Mouse (Mus musculus): ENCODE results near the gene Myo1d. TPM values are rescaled to one million over a fixed set of nuclear protein-coding genes. Genes with fewer than 3 reads are reported as not detected.

The Myo1d gene
- polyA plus RNA-seq, 1 experiment from 2014 or later, result 2.1 TPM

DNA sequence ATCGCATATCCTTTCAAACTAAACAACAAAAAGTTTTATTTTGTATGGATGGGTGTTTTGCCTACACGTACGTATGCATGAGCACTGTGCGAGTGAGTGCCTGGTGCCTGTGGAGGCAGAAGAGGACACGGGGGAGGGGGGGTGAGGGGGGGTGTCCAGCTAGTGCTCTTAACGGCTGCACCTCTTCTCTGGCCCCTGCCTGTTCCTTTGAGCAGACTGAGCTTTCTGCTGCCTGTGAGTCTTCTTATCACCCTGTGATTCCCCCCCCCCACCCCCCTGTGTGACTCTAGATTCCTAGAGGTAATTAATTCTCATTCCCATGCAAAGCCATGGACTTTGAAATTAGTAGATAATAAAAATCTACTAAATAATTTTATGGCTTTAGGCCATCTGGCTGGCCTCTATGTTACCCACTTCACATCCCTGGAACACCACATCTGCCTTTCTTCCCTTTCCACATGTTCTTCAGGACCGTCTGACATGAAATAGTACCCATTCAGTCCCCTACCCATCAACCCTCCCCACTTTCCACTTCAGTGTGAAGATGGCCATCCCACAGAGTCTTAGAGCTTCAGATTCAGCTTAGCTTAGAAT, 9.9 kb upstream of the Myo1d start:
- no peaks in the 10 kb centered on the region for H3K4me1 ChIP-seq (ENCODE audit: control insufficient read depth, insufficient read depth, low read length)
- WGBS, result 66% methylated on average over 7 of the region's 7 CpGs
- no peak for DNase-seq (ENCODE audit: low spot score, missing footprints)

DNA sequence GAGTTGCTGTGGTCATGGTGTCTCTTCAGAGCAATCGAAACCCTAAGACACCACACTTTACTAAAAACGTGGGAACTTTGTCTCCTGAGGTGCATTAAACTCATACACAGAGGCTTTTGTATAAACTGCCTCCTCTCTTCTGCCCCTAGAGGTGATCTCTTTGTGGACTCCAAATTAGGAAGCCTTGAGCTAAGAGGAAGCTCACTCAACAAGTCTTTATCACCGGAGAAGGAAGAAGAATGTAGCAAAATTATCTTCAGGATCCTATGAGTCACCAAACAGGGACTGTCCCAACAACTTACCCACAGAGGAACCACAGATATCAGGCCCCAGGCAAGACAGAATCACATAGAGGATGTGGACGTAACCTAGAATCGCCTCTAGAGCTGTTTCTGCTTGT, 5.8 kb upstream of the Myo1d start:
- ATAC-seq (ENCODE audit: low FRiP score) (no peak), DNase-seq (ENCODE audit: low spot score, missing footprints) (no peak)
- H3K9me3 ChIP-seq (ENCODE audit: control insufficient read depth, low read length), result no peaks in the 10 kb centered on the region
- no peak overlapping the region for H3K9ac ChIP-seq (ENCODE audit: low read length)
- WGBS, result 85% methylated on average over 5 of the region's 5 CpGs
- no peaks in the 10 kb centered on the region for H3K36me3 ChIP-seq (ENCODE audit: control insufficient read depth, insufficient read depth, low read length)
- H3K4me3 ChIP-seq (ENCODE audit: low read depth, low read length), result no peak overlapping the region
- no peaks in the 10 kb centered on the region for H3K4me1 ChIP-seq (ENCODE audit: control insufficient read depth, insufficient read depth, low read length)
- H3K27me3 ChIP-seq (ENCODE audit: control insufficient read depth, insufficient read depth, low read length), result no peaks in the 10 kb centered on the region
- H3K4me2 ChIP-seq, result no peak overlapping the region
- no peak overlapping the region for H3K27ac ChIP-seq (ENCODE audit: low read depth, low read length)

More for the DNA sequence above, 9.9 kb upstream of the Myo1d start:
- Histone ChIP-seq H3K9me3 (ENCODE audit: control insufficient read depth, low read length) (no peaks in the 10 kb centered on the region), H3K36me3 (ENCODE audit: control insufficient read depth, insufficient read depth, low read length) (no peaks in the 10 kb centered on the region), H3K4me2 (no peak overlapping the region), H3K9ac (ENCODE audit: low read length) (no peak overlapping the region), H3K27ac (ENCODE audit: low read depth, low read length) (no peak overlapping the region), H3K4me3 (ENCODE audit: low read depth, low read length) (no peak overlapping the region), H3K27me3 (ENCODE audit: control insufficient read depth, insufficient read depth, low read length) (no peaks in the 10 kb centered on the region)
- ATAC-seq (ENCODE audit: low FRiP score), result no peak

DNA sequence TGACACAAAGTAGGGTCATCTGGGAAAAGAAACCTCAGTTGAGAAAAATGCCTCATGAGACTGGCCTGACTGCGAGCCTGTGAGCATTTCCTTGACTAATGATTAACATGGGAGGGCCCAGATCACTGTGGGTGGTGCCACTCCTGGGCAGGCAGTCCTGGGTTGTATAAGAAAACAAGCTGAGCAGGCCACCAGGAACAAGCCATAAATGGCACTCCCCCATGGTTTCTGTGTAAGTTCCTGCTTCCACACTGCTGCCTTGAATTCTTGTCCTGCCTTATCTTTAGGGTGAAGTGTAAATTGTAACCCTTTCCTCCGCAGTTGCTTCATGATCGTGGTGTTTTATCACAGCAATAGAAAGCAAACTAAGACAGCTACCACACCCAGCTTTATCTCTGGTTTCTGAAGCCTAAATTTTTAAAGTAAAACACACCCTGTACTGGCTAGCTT, 4.5 kb upstream of the Myo1d start:
- H3K36me3 ChIP-seq (ENCODE audit: control insufficient read depth, insufficient read depth, low read length), result no peaks in the 10 kb centered on the region
- WGBS, result 71% methylated on average over 3 of the region's 3 CpGs
- H3K4me2 ChIP-seq, result no peak overlapping the region
- H3K4me1 ChIP-seq (ENCODE audit: control insufficient read depth, insufficient read depth, low read length), result no peaks in the 10 kb centered on the region
- no peaks in the 10 kb centered on the region for H3K9me3 ChIP-seq (ENCODE audit: control insufficient read depth, low read length)
- H3K27me3 ChIP-seq (ENCODE audit: control insufficient read depth, insufficient read depth, low read length), result peaks cover 2% of the 10 kb centered on the region
- H3K27ac ChIP-seq (ENCODE audit: low read depth, low read length), result no peak overlapping the region
- H3K9ac ChIP-seq (ENCODE audit: low read length), result no peak overlapping the region
- no peak overlapping the region for H3K4me3 ChIP-seq (ENCODE audit: low read depth, low read length)
- ATAC-seq (ENCODE audit: low FRiP score) (no peak), DNase-seq (ENCODE audit: low spot score, missing footprints) (no peak)

DNA sequence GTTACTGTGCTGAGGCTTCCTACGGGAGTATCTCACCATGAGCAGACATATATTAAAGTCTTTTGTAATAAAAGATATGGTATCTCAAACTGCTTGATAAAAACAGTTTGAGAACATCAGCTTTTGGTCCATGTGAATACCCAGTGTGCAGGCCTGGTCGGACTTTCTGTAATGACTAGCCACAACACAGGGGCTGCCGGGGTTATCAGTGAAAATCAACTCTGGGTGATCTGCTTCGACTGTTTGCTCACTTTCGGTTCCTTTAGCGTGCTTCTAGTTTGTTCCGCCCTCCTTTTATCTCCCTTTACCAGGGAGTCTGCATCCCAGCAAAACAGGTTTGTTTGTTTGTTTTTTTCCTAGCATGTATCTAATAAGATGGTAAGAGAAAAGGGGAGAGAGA, 3.6 kb upstream of the Myo1d start:
- no peak overlapping the region for H3K4me2 ChIP-seq
- no peak overlapping the region for H3K9ac ChIP-seq (ENCODE audit: low read length)
- no peak overlapping the region for H3K27ac ChIP-seq (ENCODE audit: low read depth, low read length)
- ATAC-seq (ENCODE audit: low FRiP score) (no peak), DNase-seq (ENCODE audit: low spot score, missing footprints) (no peak)
- H3K9me3 ChIP-seq (ENCODE audit: control insufficient read depth, low read length), result no peaks in the 10 kb centered on the region
- H3K4me3 ChIP-seq (ENCODE audit: low read depth, low read length), result no peak overlapping the region
- peaks cover 4% of the 10 kb centered on the region for H3K27me3 ChIP-seq (ENCODE audit: control insufficient read depth, insufficient read depth, low read length)
- no peaks in the 10 kb centered on the region for H3K36me3 ChIP-seq (ENCODE audit: control insufficient read depth, insufficient read depth, low read length)
- H3K4me1 ChIP-seq (ENCODE audit: control insufficient read depth, insufficient read depth, low read length), result no peaks in the 10 kb centered on the region
- 81% methylated on average over 7 of the region's 7 CpGs for WGBS

DNA sequence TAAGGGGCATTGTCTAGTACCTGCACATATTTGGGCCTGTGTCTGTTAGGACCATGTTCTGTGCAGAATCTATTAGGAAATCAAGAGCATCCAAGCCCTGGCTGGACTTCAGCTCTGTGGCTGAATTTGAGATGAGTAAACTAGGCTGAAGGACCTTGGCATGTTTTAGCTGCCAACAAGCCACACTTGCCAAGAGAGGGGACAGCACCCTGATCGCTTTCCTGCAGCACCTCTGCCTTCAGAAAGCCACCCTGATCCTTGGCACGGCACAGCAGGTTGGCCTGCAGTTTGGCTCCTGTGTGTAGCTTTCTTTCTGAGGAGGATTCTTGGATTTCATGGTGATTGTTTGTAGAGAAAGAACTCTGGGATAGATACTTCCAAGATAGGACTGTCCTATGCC, 1.7 kb upstream of the Myo1d start:
- Histone ChIP-seq H3K4me1 (ENCODE audit: control insufficient read depth, insufficient read depth, low read length) (no peaks in the 10 kb centered on the region), H3K27ac (ENCODE audit: low read depth, low read length) (no peak overlapping the region), H3K4me3 (ENCODE audit: low read depth, low read length) (no peak overlapping the region), H3K27me3 (ENCODE audit: control insufficient read depth, insufficient read depth, low read length) (peaks cover 8% of the 10 kb centered on the region), H3K9ac (ENCODE audit: low read length) (no peak overlapping the region), H3K4me2 (no peak overlapping the region), H3K9me3 (ENCODE audit: control insufficient read depth, low read length) (no peaks in the 10 kb centered on the region), H3K36me3 (ENCODE audit: control insufficient read depth, insufficient read depth, low read length) (no peaks in the 10 kb centered on the region)
- WGBS, result 84% methylated on average over 2 of the region's 2 CpGs
- no peak for DNase-seq (ENCODE audit: low spot score, missing footprints)
- no peak for ATAC-seq (ENCODE audit: low FRiP score)

DNA sequence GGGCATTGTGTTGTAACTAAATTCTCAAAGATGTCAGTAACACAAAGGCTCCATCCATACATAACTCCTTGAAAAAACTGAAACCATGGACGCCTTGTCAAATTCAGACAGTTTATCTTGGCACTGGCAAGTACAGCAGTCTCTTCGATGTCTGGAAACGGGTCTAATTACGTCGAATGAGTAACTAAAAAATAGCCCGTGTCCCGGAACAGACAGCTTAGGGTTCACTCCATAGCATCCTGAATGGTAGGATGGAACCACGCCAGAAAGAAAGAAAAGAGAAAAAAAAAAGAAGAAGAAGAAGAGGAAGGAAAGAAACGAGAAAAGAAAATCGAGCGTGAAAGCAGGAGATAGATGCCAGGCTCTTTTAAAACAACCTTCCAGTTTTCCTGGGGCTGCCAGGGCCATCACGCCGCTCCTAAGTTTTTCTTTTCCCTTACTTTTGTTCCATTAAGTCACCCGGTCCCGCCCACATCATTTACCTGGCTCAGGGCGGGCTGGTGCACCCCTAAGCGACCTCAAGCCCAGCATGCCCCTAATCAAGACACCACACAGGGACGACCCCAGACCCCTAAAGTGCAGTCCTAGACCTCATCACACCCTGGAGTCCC, 804 bp downstream of the Myo1d start:
- Histone ChIP-seq H3K4me1 (ENCODE audit: control insufficient read depth, insufficient read depth, low read length) (no peaks in the 10 kb centered on the region), H3K27me3 (ENCODE audit: control insufficient read depth, insufficient read depth, low read length) (peaks cover 8% of the 10 kb centered on the region), H3K36me3 (ENCODE audit: control insufficient read depth, insufficient read depth, low read length) (no peaks in the 10 kb centered on the region), H3K9me3 (ENCODE audit: control insufficient read depth, low read length) (no peaks in the 10 kb centered on the region), H3K4me2 (peak overlapping the region; percentile 89), H3K4me3 (ENCODE audit: low read depth, low read length) (peak overlapping the region; percentile 68), H3K27ac (ENCODE audit: low read depth, low read length) (no peak overlapping the region), H3K9ac (ENCODE audit: low read length) (peak overlapping the region; percentile 56; the same call in 1 of the 2 replicates)
- DNase-seq (ENCODE audit: low spot score, missing footprints) (no peak), ATAC-seq (ENCODE audit: low FRiP score) (no peak)
- WGBS, result 6% methylated on average over 18 of the region's 18 CpGs

DNA sequence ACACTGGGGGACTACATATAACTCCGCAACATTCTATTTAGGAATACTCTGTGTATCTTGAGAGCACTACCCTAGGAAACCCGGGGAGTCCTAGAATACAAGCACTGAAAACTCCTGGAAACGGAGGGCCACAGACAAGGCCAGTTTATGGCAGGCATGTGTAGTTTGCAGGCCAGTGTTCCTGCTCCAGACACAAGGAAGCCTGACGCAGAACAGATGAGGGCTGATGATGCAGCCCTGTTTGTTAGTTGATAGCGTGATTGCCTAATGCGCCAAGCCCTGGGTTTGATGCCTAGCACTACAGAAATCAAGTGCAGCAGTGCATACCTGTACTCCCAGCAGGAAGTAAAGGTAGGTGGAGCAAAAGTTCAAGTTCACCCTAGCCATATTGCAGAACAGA, 1.7 kb downstream of the Myo1d start:
- Histone ChIP-seq H3K4me3 (ENCODE audit: low read depth, low read length) (no peak overlapping the region), H3K27ac (ENCODE audit: low read depth, low read length) (no peak overlapping the region), H3K9ac (ENCODE audit: low read length) (no peak overlapping the region), H3K27me3 (ENCODE audit: control insufficient read depth, insufficient read depth, low read length) (peaks cover 8% of the 10 kb centered on the region), H3K4me2 (no peak overlapping the region), H3K9me3 (ENCODE audit: control insufficient read depth, low read length) (no peaks in the 10 kb centered on the region), H3K4me1 (ENCODE audit: control insufficient read depth, insufficient read depth, low read length) (no peaks in the 10 kb centered on the region), H3K36me3 (ENCODE audit: control insufficient read depth, insufficient read depth, low read length) (no peaks in the 10 kb centered on the region)
- WGBS, result 76% methylated on average over 6 of the region's 6 CpGs
- DNase-seq (ENCODE audit: low spot score, missing footprints), result peak; percentile 85
- ATAC-seq (ENCODE audit: low FRiP score), result no peak

DNA sequence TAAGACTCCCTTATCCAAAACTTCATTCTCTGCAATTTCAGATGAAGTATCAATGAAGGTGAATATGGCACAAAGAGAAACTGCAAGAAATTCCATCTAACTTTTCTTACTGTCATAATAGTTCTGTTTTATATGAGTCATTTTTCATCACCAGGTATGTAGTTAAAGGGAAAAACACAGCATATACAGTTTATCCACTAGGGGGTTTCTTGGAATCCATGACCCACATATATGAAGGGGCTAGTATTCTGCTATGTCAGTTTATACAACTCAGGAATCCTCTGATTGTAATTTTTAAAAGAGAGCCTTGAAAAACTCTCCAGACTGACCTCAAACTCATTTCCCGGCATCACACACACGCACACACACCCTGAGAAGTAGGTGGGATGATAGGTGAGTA, 2.1 kb downstream of the Myo1d start:
- Histone ChIP-seq H3K27ac (ENCODE audit: low read depth, low read length) (no peak overlapping the region), H3K27me3 (ENCODE audit: control insufficient read depth, insufficient read depth, low read length) (peaks cover 8% of the 10 kb centered on the region), H3K9ac (ENCODE audit: low read length) (no peak overlapping the region), H3K4me2 (no peak overlapping the region), H3K4me1 (ENCODE audit: control insufficient read depth, insufficient read depth, low read length) (no peaks in the 10 kb centered on the region), H3K9me3 (ENCODE audit: control insufficient read depth, low read length) (no peaks in the 10 kb centered on the region), H3K4me3 (ENCODE audit: low read depth, low read length) (no peak overlapping the region), H3K36me3 (ENCODE audit: control insufficient read depth, insufficient read depth, low read length) (no peaks in the 10 kb centered on the region)
- WGBS, result 87% methylated on average over 2 of the region's 2 CpGs
- no peak for DNase-seq (ENCODE audit: low spot score, missing footprints)
- ATAC-seq (ENCODE audit: low FRiP score), result no peak

DNA sequence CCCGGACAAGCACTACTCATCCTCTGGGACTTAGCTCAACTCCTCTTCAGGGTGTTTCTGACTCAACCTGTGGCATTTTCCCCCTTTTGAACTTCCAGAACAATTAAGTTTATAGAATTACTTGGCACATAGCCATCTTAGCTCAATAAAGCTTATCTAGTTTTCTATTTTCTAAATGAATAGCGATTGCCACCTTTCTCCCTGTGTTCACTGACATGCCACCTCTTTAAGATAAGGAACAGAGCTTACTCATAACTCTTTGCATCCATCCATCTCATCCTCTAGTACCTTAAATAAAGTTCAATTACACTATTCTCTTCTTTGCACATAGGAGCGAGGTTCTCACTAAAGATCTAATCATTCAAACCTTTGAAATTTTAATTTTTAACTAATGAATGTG, 4.3 kb downstream of the Myo1d start:
- Histone ChIP-seq H3K27me3 (ENCODE audit: control insufficient read depth, insufficient read depth, low read length) (peaks cover 8% of the 10 kb centered on the region), H3K36me3 (ENCODE audit: control insufficient read depth, insufficient read depth, low read length) (no peaks in the 10 kb centered on the region), H3K9ac (ENCODE audit: low read length) (no peak overlapping the region), H3K4me2 (no peak overlapping the region), H3K4me3 (ENCODE audit: low read depth, low read length) (no peak overlapping the region), H3K9me3 (ENCODE audit: control insufficient read depth, low read length) (no peaks in the 10 kb centered on the region), H3K4me1 (ENCODE audit: control insufficient read depth, insufficient read depth, low read length) (0 out of 2 replicates have a peak, but pooled peaks cover 2% of the 10 kb centered on the region), H3K27ac (ENCODE audit: low read depth, low read length) (no peak overlapping the region)
- DNase-seq (ENCODE audit: low spot score, missing footprints) (no peak), ATAC-seq (ENCODE audit: low FRiP score) (no peak)
- WGBS, result 82% methylated on average over 3 of the region's 3 CpGs
